Mouse (Mus musculus) embryonic stem cell, embryonic (primary cell): Measurements from ENCODE around the gene Pls3.
"Not testable (repeated sequence)": the region's sequence is repeated elsewhere in the genome, so short reads cannot be mapped to it uniquely, and the experiment has no call there.

Source experiments
- CTCF ChIA-PET, 4 experiments: fragments of 300-600 bp in 2 of 4; fragments of 350-600 bp in 2 of 4; sonication (Branson Sonifier 250); formaldehyde crosslinking; loops; one replicate each; lab custom pipeline; 2022; ENCODE audit warnings: inconsistent platforms in 2 of 4; lab: Charles Lee
- POLR2A ChIA-PET, 4 experiments: fragments of 300-600 bp in 2 of 4; fragments of 350-600 bp in 2 of 4; sonication (Branson Sonifier 250); formaldehyde crosslinking; loops; one replicate each; lab custom pipeline; 2022; ENCODE audit warnings: antibody characterized with exemption in 4 of 4, inconsistent platforms in 1 of 4; lab: Charles Lee

Gene Pls3

GRCm38 (mm10) chrX:75814958-75815357, 60.0 kb downstream of the Pls3 start:
- POLR2A ChIA-PET, result no interaction called here
- CTCF ChIA-PET, result interaction anchor here in 2 of 4 experiments (0.6 to 1.4 kb wide), 3 partner anchors 15 to 61 kb away, joined by 3 read pairs; no protein-coding TSS in a partner anchor

GRCm38 (mm10) chrX:75814123-75814522, 60.9 kb downstream of the Pls3 start:
- POLR2A ChIA-PET, result no interaction called here
- CTCF ChIA-PET, result no interaction called here

DNA sequence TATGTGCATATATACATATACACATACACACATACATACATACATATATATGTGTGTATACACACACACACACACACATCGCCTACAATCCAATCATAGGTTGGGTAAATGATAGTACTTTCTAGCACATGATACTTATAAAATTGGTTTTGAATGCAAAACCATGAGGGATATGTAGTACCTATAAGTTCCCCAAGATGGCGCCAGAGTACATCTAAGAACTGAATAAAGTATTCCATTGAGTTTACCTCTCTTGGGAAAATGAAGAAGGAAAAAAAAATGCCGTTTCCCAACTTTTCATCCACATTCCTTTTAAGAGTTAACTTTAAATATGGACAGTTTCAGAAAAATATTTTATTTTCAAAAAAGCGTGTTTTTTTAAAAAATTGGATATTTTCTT, 78.4 kb downstream of the Pls3 start:
- ChIA-PET CTCF (interaction anchor here in 1 of 4 experiments (1.1 kb wide), 1 partner anchor 19 kb away, joined by 3 read pairs; no protein-coding TSS in a partner anchor), POLR2A (no interaction called here)

DNA sequence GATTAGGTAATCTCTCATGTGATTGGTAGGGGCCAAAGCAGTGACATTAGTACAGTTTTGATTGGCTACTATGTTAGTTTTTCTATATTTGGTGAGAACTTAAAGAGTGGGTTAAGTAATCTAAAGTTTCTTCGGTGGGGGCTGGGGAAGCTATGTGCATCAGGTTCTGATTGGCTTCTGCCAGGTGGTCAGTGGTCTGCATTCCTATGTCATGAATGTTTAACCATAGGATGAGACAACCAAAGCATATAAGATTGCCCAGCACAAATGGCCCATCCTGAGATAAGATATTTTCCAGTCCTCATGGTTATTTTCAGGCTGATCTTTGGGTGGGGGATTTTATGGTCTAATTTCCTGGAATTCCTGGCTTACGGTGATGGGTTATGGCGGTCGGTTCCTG, 95.2 kb downstream of the Pls3 start:
- ChIA-PET POLR2A (interaction anchor here in 2 of 4 experiments (0.6 to 1.7 kb wide), 4 partner anchors 15 to 1205 kb away, joined by 3 to 8 read pairs (median 4); partner anchors contain the start of gene Pls3 (in 1 of the 2)), CTCF (no interaction called here)

DNA sequence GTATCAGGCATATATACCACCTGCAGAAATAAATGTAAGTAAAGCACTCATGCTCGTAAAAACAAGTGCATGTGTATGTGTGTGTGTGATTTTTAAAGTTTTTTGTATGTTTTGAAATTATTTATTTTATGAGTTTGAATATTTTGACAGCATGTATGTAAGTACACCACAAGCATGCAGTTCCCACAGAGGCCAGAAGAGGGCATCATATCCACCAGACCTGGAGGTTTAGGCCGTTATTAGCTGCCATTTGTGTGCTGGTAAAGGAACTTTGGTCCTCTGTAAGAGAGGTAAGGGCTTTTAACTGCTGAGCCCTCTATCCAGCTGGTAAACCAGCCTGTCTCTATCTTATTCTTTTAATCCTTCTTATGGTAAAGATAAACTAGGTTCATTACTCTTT, 97.5 kb downstream of the Pls3 start:
- ChIA-PET POLR2A (interaction anchor here in 1 of 4 experiments (2.4 kb wide), 1 partner anchor 13 kb away, joined by 7 read pairs; no protein-coding TSS in a partner anchor), CTCF (interaction anchor here in 3 of 4 experiments (0.5 to 0.6 kb wide), 4 partner anchors 13 to 1749 kb away, joined by 3 to 6 read pairs (median 4); no protein-coding TSS in a partner anchor)

- ChIA-PET CTCF (interaction anchor here in 2 of 4 experiments (1.2 to 2.0 kb wide), 2 partner anchors 13 kb away, joined by 3 to 6 read pairs; no protein-coding TSS in a partner anchor), POLR2A (interaction anchor here in 3 of 4 experiments (0.8 to 1.9 kb wide), 16 partner anchors 9 to 1747 kb away, joined by 3 to 8 read pairs (median 5); partner anchors contain the start of gene Tbl1x (in 1 of the 3))
Observed at GRCm38 (mm10) chrX:75764794-75765328, 110.1 kb downstream of the Pls3 start.

- ChIA-PET CTCF (interaction anchor here in 3 of 4 experiments (0.6 to 2.0 kb wide), 3 partner anchors 13 to 135 kb away, joined by 3 to 7 read pairs (median 6); no protein-coding TSS in a partner anchor), POLR2A (interaction anchor here in 3 of 4 experiments (0.6 to 1.9 kb wide), 19 partner anchors 9 to 1748 kb away, joined by 3 to 8 read pairs (median 5); partner anchors contain the start of gene Tbl1x (in 1 of the 3))
Observed at GRCm38 (mm10) chrX:75764135-75764793, 110.7 kb downstream of the Pls3 start.

GRCm38 (mm10) chrX:75759461-75759860, 115.5 kb downstream of the Pls3 start:
- POLR2A ChIA-PET, CTCF ChIA-PET: not testable (repeated sequence)

GRCm38 (mm10) chrX:75759036-75759435, 115.9 kb downstream of the Pls3 start:
- CTCF ChIA-PET, POLR2A ChIA-PET: not testable (repeated sequence)

- POLR2A ChIA-PET, CTCF ChIA-PET: not testable (repeated sequence)
Observed at GRCm38 (mm10) chrX:75757966-75758365, 117.0 kb downstream of the Pls3 start.

DNA sequence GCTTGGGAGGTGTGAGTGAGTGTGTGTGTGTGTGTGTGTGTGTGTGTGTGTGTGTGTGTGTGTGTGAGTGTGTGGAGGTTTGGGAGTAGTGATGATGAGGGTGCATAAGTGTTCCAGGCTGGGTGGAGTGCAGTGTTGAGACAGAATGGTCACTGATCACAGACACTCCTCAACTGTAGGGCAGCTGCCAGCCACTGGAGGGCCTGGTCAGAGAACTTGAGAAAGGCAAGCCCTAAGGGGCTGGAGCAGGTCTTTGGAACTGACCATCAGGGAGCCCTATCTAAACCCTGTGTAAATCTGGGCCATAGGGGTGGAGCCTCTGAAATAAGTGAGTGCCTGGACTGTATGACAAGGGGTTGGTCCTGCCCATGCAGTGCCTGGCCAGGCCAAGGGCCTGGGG, 120.5 kb downstream of the Pls3 start:
- CTCF ChIA-PET, result interaction anchor here in 1 of 4 experiments (0.7 kb wide), 1 partner anchor 37 kb away, joined by 4 read pairs; no protein-coding TSS in a partner anchor
- POLR2A ChIA-PET, result not testable (repeated sequence)

DNA sequence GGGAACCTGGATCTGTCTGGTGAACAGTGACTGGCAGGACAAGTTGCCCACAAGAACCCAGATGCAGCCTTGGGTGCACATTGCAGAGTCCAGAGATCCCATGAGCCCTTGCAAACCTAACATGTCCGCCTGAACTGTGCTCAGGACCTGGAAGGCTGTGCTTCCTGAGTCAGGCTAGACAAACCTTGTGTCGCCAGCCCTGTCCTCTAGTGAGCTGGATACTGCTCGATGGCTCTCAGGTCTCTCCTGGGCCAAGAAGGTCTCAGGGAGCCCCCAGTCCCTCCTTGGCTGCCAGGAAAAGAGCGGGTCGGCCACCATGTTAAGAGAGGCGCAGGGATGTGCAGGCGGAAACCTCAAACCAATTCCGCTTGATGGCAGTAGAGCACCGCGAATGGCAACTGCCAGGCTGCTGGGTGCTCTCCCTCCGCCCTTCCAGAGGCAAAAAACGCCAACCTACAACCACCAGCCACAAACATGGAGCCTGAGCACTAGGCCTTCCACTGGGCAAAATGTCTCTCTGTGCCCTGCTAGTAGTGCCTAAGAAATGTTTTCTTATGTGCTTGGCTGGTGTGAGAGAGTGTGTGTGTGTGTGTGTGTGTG, 124.8 kb downstream of the Pls3 start:
- CTCF ChIA-PET, POLR2A ChIA-PET: not testable (repeated sequence)

- CTCF ChIA-PET, POLR2A ChIA-PET: not testable (repeated sequence)
Observed at GRCm38 (mm10) chrX:75749312-75749711, 125.7 kb downstream of the Pls3 start.

- POLR2A ChIA-PET, CTCF ChIA-PET: not testable (repeated sequence)
Observed at GRCm38 (mm10) chrX:75744466-75744865, 130.5 kb downstream of the Pls3 start.

- POLR2A ChIA-PET, CTCF ChIA-PET: not testable (repeated sequence)
Observed at GRCm38 (mm10) chrX:75739464-75739863, 135.5 kb downstream of the Pls3 start.
